Mouse (Mus musculus): ENCODE results near the gene Cks2.

DNA sequence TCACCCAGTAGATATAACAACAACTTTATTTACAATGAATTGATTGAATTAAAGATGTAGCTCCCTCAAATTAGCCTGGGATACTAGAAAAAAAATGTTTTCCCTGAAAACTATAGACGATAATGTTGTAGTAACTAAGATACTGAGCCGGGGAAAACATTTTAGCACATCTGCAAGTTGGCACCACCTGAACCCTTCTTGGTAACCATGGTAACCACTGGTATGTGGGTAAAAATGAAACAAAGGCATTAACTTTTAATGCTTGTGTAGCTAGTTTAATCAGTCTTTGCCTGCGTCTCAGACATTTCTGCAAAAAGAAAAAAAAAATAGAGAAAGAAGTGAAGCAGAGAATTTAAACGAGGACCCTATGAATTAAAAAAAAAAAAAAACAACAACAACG is 33.5 kb upstream of the Cks2 start:
- TF ChIP-seq POLR2A (IDR thresholded peaks at IDR 0.05; ENCODE audit: control insufficient read depth in 1 of 2, insufficient read depth in 1 of 2, low read depth in 1 of 2, low read length in 2 of 2, poor library complexity in 1 of 2) = no peak
- TF ChIP-seq CTCF (IDR thresholded peaks at IDR 0.05 in 2 of 3, conservative IDR thresholded peaks at IDR 0.05 in 1 of 3; ENCODE audit: control insufficient read depth in 1 of 3, insufficient read depth in 1 of 3, low read depth in 2 of 3, low read length in 3 of 3, poor library complexity in 1 of 3, severe bottlenecking in 1 of 3) = no peak
- TF ChIP-seq JUND (IDR thresholded peaks at IDR 0.05; ENCODE audit: low read depth, low read length) = no peak
- TF ChIP-seq USF1 (IDR thresholded peaks at IDR 0.05; ENCODE audit: low read depth, low read length) = no peak
- no peak for TF ChIP-seq GABPA (IDR thresholded peaks at IDR 0.05; ENCODE audit: low read depth, low read length)
- TF ChIP-seq MAFK (IDR thresholded peaks at IDR 0.05; ENCODE audit: borderline replicate concordance, low read depth, low read length) = no peak
- TF ChIP-seq E2F4 (IDR thresholded peaks at IDR 0.05; ENCODE audit: borderline replicate concordance, low read depth, low read length) = no peak
- no peak for TF ChIP-seq GATA1 (IDR thresholded peaks at IDR 0.05; ENCODE audit: low read depth, low read length)
- TF ChIP-seq CHD2 (IDR thresholded peaks at IDR 0.05; ENCODE audit: low read length) = no peak
- TF ChIP-seq EP300 (IDR thresholded peaks at IDR 0.05; ENCODE audit: low read depth in 1 of 2, low read length in 2 of 2) = no peak
- TF ChIP-seq ZKSCAN1 (IDR thresholded peaks at IDR 0.05; ENCODE audit: low read depth, low read length) = no peak
